Mouse (Mus musculus) forebrain, embryonic 12.5 days (tissue): ENCODE measurements at regions not wholly inside any gene's neighbourhood (a gene's known extent, or its start where the extent isn't known, plus 50 kb on each side); places are given as distances from the start of the nearest gene placed in this dataset.

Experiments used
- ATAC-seq: fragments of 200-750 bp; cut with Nextera tagmentation; 2 replicates; pipeline ENCODE4 v1.8.0; 2017; ENCODE audit warnings: moderate TSS enrichment; ENCODE audit not compliant: low FRiP score
- H3K27ac ChIP-seq: fragments of 300-500 bp; sonication (generic); 2 replicates; pipeline ENCODE4 v1.5.1; 2016; ENCODE audit warnings: mild to moderate bottlenecking
- H3K27me3 ChIP-seq: fragments of 300-500 bp; sonication (generic); 2 replicates; pipeline ENCODE4 v1.6.1; 2016; ENCODE audit warnings: mild to moderate bottlenecking
- H3K36me3 ChIP-seq: fragments of 300-500 bp; sonication (generic); replicated peaks from 2 replicates; pipeline ENCODE4 v1.6.1; 2016; ENCODE audit warnings: mild to moderate bottlenecking
- H3K4me1 ChIP-seq: fragments of 300-500 bp; sonication (generic); 2 replicates; pipeline ENCODE4 v1.6.1; 2016
- H3K4me2 ChIP-seq: fragments of 300-500 bp; sonication (generic); 2 replicates; pipeline ENCODE4 v1.6.1; 2016; ENCODE audit warnings: mild to moderate bottlenecking, moderate library complexity
- H3K4me3 ChIP-seq: fragments of 300-500 bp; sonication (generic); replicated peaks from 2 replicates; pipeline ENCODE4 v1.5.1; 2016; ENCODE audit warnings: mild to moderate bottlenecking
- H3K9ac ChIP-seq: fragments of 300-500 bp; sonication (generic); 2 replicates; pipeline ENCODE4 v1.6.1; 2016; ENCODE audit warnings: mild to moderate bottlenecking
- H3K9me3 ChIP-seq: fragments of 300-500 bp; sonication (generic); 2 replicates; pipeline ENCODE4 v1.6.1; 2016
- WGBS: fragments of 180-500 bp; shearing (Covaris S2); methylation state at CpG from one replicate; pipeline ENCODE4 v1.1.7; 2016; 5-methylcytosine and 5-hydroxymethylcytosine counted together

GRCm38 (mm10) chr15:11590542-11591116, 191.2 kb upstream of the Tars start:
- no peaks in the 10 kb centered on the region for H3K4me1 ChIP-seq
- no peaks in the 10 kb centered on the region for H3K36me3 ChIP-seq
- 48% methylated on average over 9 of the region's 9 CpGs for WGBS
- H3K27ac ChIP-seq: no peak overlapping the region
- H3K9ac ChIP-seq: no peak overlapping the region
- H3K9me3 ChIP-seq: no peaks in the 10 kb centered on the region
- H3K4me2 ChIP-seq: no peak overlapping the region
- H3K27me3 ChIP-seq: no peaks in the 10 kb centered on the region
- no peak; the same call in 1 of the 2 replicates for ATAC-seq
- no peak overlapping the region for H3K4me3 ChIP-seq

GRCm38 (mm10) chr15:11589795-11590194, 190.3 kb upstream of the Tars start:
- Histone ChIP-seq H3K9me3 (no peaks in the 10 kb centered on the region), H3K4me2 (no peak overlapping the region), H3K27ac (no peak overlapping the region), H3K4me1 (no peaks in the 10 kb centered on the region), H3K27me3 (no peaks in the 10 kb centered on the region), H3K4me3 (no peak overlapping the region), H3K9ac (no peak overlapping the region), H3K36me3 (no peaks in the 10 kb centered on the region)
- no peak for ATAC-seq
- WGBS: 59% methylated on average over 7 of the region's 7 CpGs

GRCm38 (mm10) chr15:11586384-11586783, 186.9 kb upstream of the Tars start:
- Histone ChIP-seq H3K4me1 (no peaks in the 10 kb centered on the region), H3K9me3 (no peaks in the 10 kb centered on the region), H3K27me3 (no peaks in the 10 kb centered on the region), H3K27ac (no peak overlapping the region), H3K4me3 (no peak overlapping the region), H3K4me2 (no peak overlapping the region), H3K9ac (no peak overlapping the region), H3K36me3 (no peaks in the 10 kb centered on the region)
- ATAC-seq: no peak
- 91% methylated on average over 2 of the region's 2 CpGs for WGBS

GRCm38 (mm10) chr15:11584155-11584554, 184.7 kb upstream of the Tars start:
- no peaks in the 10 kb centered on the region for H3K9me3 ChIP-seq
- H3K4me2 ChIP-seq: no peak overlapping the region
- no peaks in the 10 kb centered on the region for H3K27me3 ChIP-seq
- H3K27ac ChIP-seq: no peak overlapping the region
- no peak overlapping the region for H3K4me3 ChIP-seq
- H3K36me3 ChIP-seq: no peaks in the 10 kb centered on the region
- H3K9ac ChIP-seq: no peak overlapping the region
- H3K4me1 ChIP-seq: no peaks in the 10 kb centered on the region
- 38% methylated on average over 2 of the region's 2 CpGs for WGBS
- ATAC-seq: no peak

- Histone ChIP-seq H3K27ac (no peak overlapping the region), H3K4me2 (no peak overlapping the region), H3K9me3 (no peaks in the 10 kb centered on the region), H3K9ac (no peak overlapping the region), H3K4me1 (no peaks in the 10 kb centered on the region), H3K4me3 (no peak overlapping the region), H3K36me3 (no peaks in the 10 kb centered on the region), H3K27me3 (no peaks in the 10 kb centered on the region)
- ATAC-seq: no peak
- WGBS: 92% methylated on average over 1 of the region's 1 CpGs
Measured at GRCm38 (mm10) chr15:11578331-11578730, 178.9 kb upstream of the Tars start.

GRCm38 (mm10) chr15:11574359-11574758, 174.9 kb upstream of the Tars start:
- 93% methylated on average over 2 of the region's 2 CpGs for WGBS
- no peak for ATAC-seq
- H3K9ac ChIP-seq: no peak overlapping the region
- no peak overlapping the region for H3K4me3 ChIP-seq
- no peaks in the 10 kb centered on the region for H3K36me3 ChIP-seq
- H3K4me2 ChIP-seq: no peak overlapping the region
- H3K9me3 ChIP-seq: no peaks in the 10 kb centered on the region
- H3K4me1 ChIP-seq: no peaks in the 10 kb centered on the region
- H3K27ac ChIP-seq: no peak overlapping the region
- H3K27me3 ChIP-seq: no peaks in the 10 kb centered on the region

GRCm38 (mm10) chr15:11573496-11573895, 174.0 kb upstream of the Tars start:
- WGBS: 87% methylated on average over 2 of the region's 2 CpGs
- no peak for ATAC-seq

GRCm38 (mm10) chr15:11572063-11572462, 172.6 kb upstream of the Tars start:
- Histone ChIP-seq H3K9ac (no peak overlapping the region), H3K4me3 (no peak overlapping the region), H3K9me3 (no peaks in the 10 kb centered on the region), H3K4me1 (no peaks in the 10 kb centered on the region), H3K27me3 (no peaks in the 10 kb centered on the region), H3K27ac (no peak overlapping the region), H3K4me2 (no peak overlapping the region), H3K36me3 (no peaks in the 10 kb centered on the region)
- WGBS: 95% methylated on average over 4 of the region's 4 CpGs
- no peak for ATAC-seq

More at GRCm38 (mm10) chr15:11573496-11573895, 174.0 kb upstream of the Tars start:
- Histone ChIP-seq H3K27me3 (no peaks in the 10 kb centered on the region), H3K9ac (no peak overlapping the region), H3K27ac (no peak overlapping the region), H3K4me1 (no peaks in the 10 kb centered on the region), H3K36me3 (no peaks in the 10 kb centered on the region), H3K4me2 (no peak overlapping the region), H3K4me3 (no peak overlapping the region), H3K9me3 (no peaks in the 10 kb centered on the region)

- peaks cover 10% of the 10 kb centered on the region for H3K4me1 ChIP-seq
- H3K36me3 ChIP-seq: no peaks in the 10 kb centered on the region
- no peak overlapping the region for H3K9ac ChIP-seq
- H3K27me3 ChIP-seq: no peaks in the 10 kb centered on the region
- no peaks in the 10 kb centered on the region for H3K9me3 ChIP-seq
- peak; percentile 72; the same call in 1 of the 2 replicates for ATAC-seq
- WGBS: 20% methylated on average over 10 of the region's 10 CpGs
- peak overlapping the region; percentile 32; the same call in 1 of the 2 replicates for H3K27ac ChIP-seq
- H3K4me3 ChIP-seq: no peak overlapping the region
- peak overlapping the region; percentile 34 for H3K4me2 ChIP-seq
Measured at GRCm38 (mm10) chr15:11565503-11566031, 166.1 kb upstream of the Tars start.

- no peak overlapping the region for H3K9ac ChIP-seq
- no peaks in the 10 kb centered on the region for H3K4me1 ChIP-seq
- H3K36me3 ChIP-seq: no peaks in the 10 kb centered on the region
- no peak overlapping the region for H3K27ac ChIP-seq
- H3K4me2 ChIP-seq: no peak overlapping the region
- no peak for ATAC-seq
- H3K9me3 ChIP-seq: no peaks in the 10 kb centered on the region
- WGBS: 58% methylated on average over 2 of the region's 2 CpGs
- H3K4me3 ChIP-seq: no peak overlapping the region
- no peaks in the 10 kb centered on the region for H3K27me3 ChIP-seq
Measured at GRCm38 (mm10) chr15:11552568-11552967, 153.1 kb upstream of the Tars start.

GRCm38 (mm10) chr15:11552110-11552509, 152.6 kb upstream of the Tars start:
- Histone ChIP-seq H3K4me1 (no peaks in the 10 kb centered on the region), H3K9ac (no peak overlapping the region), H3K4me3 (no peak overlapping the region), H3K9me3 (no peaks in the 10 kb centered on the region), H3K36me3 (no peaks in the 10 kb centered on the region), H3K4me2 (no peak overlapping the region), H3K27ac (no peak overlapping the region), H3K27me3 (no peaks in the 10 kb centered on the region)
- no peak for ATAC-seq
- 77% methylated on average over 1 of the region's 1 CpGs for WGBS

GRCm38 (mm10) chr15:11539485-11539884, 140.0 kb upstream of the Tars start:
- ATAC-seq: no peak
- Histone ChIP-seq H3K9ac (no peak overlapping the region), H3K9me3 (no peaks in the 10 kb centered on the region), H3K27ac (no peak overlapping the region), H3K4me2 (no peak overlapping the region), H3K4me1 (peaks cover 6% of the 10 kb centered on the region), H3K36me3 (no peaks in the 10 kb centered on the region), H3K27me3 (no peaks in the 10 kb centered on the region), H3K4me3 (no peak overlapping the region)
- 69% methylated on average over 3 of the region's 3 CpGs for WGBS

- 81% methylated on average over 7 of the region's 7 CpGs for WGBS
- no peaks in the 10 kb centered on the region for H3K9me3 ChIP-seq
- H3K36me3 ChIP-seq: no peaks in the 10 kb centered on the region
Measured at GRCm38 (mm10) chr15:11536076-11536620, 136.7 kb upstream of the Tars start.

More at GRCm38 (mm10) chr15:11536076-11536620, 136.7 kb upstream of the Tars start:
- Histone ChIP-seq H3K4me3 (no peak overlapping the region), H3K4me1 (peaks cover 6% of the 10 kb centered on the region), H3K4me2 (no peak overlapping the region), H3K9ac (no peak overlapping the region), H3K27ac (no peak overlapping the region), H3K27me3 (peaks cover 4% of the 10 kb centered on the region; the same call in 1 of the 2 replicates)
- ATAC-seq: no peak
